Mouse (Mus musculus): ENCODE measurements around the gene Il23r. TPM values are rescaled to one million over a fixed set of nuclear protein-coding genes. Genes with fewer than 3 reads are reported as not detected.

The Il23r gene
- not detected in 2 replicates for polyA plus RNA-seq (2011; ENCODE audit: insufficient read depth, insufficient read length, low replicate concordance, missing spikeins)

- TF ChIP-seq CTCF (IDR thresholded peaks at IDR 0.05; ENCODE audit: control insufficient read depth, insufficient read depth, low read length) (no peak), POLR2A (IDR thresholded peaks at IDR 0.05; ENCODE audit: borderline replicate concordance, control insufficient read depth, low read depth, low read length) (no peak)
- Histone ChIP-seq H3K4me1 (ENCODE audit: control insufficient read depth, insufficient read depth, low read length) (no peaks in the 10 kb centered on the region), H3K27ac (ENCODE audit: control insufficient read depth, insufficient read depth, low read depth, low read length, poor library complexity) (no peak within 1 kb of the TSS), H3K4me3 (replicated peaks; ENCODE audit: control insufficient read depth, low read depth, low read length) (no peak within 1 kb of the TSS)
- WGBS = 77% methylated on average over 2 of the region's 2 CpGs
These were observed at the start of gene Il23r for GRCm38 (mm10) chr6:67491755-67492154. TSS of gene Il23r (minus strand) at chr6:67491855.

GRCm38 (mm10) chr6:67535777-67536054 lies 44.1 kb upstream of the Il23r start, which contains the start of gene Tacstd2:
TSS of gene Tacstd2 (minus strand) at chr6:67535796.
- peak within 1 kb of the TSS; percentile 89 for H3K4me3 ChIP-seq (replicated peaks; ENCODE audit: control insufficient read depth, low read depth, low read length)
- 25% methylated on average over 8 of the region's 8 CpGs for WGBS

GRCm38 (mm10) chr6:67535005-67535776 lies 43.5 kb upstream of the Il23r start:
- Histone ChIP-seq H3K4me3 (replicated peaks; ENCODE audit: control insufficient read depth, low read depth, low read length) (peak overlapping the region; percentile 89), H3K27ac (ENCODE audit: control insufficient read depth, insufficient read depth, low read depth, low read length, poor library complexity) (peak overlapping the region; percentile 84), H3K4me1 (ENCODE audit: control insufficient read depth, insufficient read depth, low read length) (no peaks in the 10 kb centered on the region; the same call in none of the 2 replicates)
- TF ChIP-seq POLR2A (IDR thresholded peaks at IDR 0.05; ENCODE audit: borderline replicate concordance, control insufficient read depth, low read depth, low read length) = peak; percentile 31; the same call in 1 of the 2 replicates
- no peak; the same call in 1 of the 2 replicates for TF ChIP-seq CTCF (IDR thresholded peaks at IDR 0.05; ENCODE audit: control insufficient read depth, insufficient read depth, low read length)
- under 1% methylated on average over 62 of the region's 62 CpGs for WGBS

More at GRCm38 (mm10) chr6:67535777-67536054, 44.1 kb upstream of the Il23r start, which contains the start of gene Tacstd2:
- TF ChIP-seq POLR2A (IDR thresholded peaks at IDR 0.05; ENCODE audit: borderline replicate concordance, control insufficient read depth, low read depth, low read length) = no peak
- TF ChIP-seq CTCF (IDR thresholded peaks at IDR 0.05; ENCODE audit: control insufficient read depth, insufficient read depth, low read length) = no peak
- Histone ChIP-seq H3K4me1 (ENCODE audit: control insufficient read depth, insufficient read depth, low read length) (no peaks in the 10 kb centered on the region; the same call in none of the 2 replicates), H3K27ac (ENCODE audit: control insufficient read depth, insufficient read depth, low read depth, low read length, poor library complexity) (peak within 1 kb of the TSS; percentile 84)

- Histone ChIP-seq H3K4me1 (ENCODE audit: control insufficient read depth, insufficient read depth, low read length) (no peaks in the 10 kb centered on the region; the same call in none of the 2 replicates), H3K4me3 (replicated peaks; ENCODE audit: control insufficient read depth, low read depth, low read length) (peak overlapping the region; percentile 89), H3K27ac (ENCODE audit: control insufficient read depth, insufficient read depth, low read depth, low read length, poor library complexity) (peak overlapping the region; percentile 84)
- no peak for TF ChIP-seq POLR2A (IDR thresholded peaks at IDR 0.05; ENCODE audit: borderline replicate concordance, control insufficient read depth, low read depth, low read length)
- no peak for TF ChIP-seq CTCF (IDR thresholded peaks at IDR 0.05; ENCODE audit: control insufficient read depth, insufficient read depth, low read length)
- WGBS = 6% methylated on average over 31 of the region's 31 CpGs
These were observed 42.7 kb upstream of the Il23r start for GRCm38 (mm10) chr6:67534191-67535004.

GRCm38 (mm10) chr6:67532665-67533440 lies 41.2 kb upstream of the Il23r start:
- Histone ChIP-seq H3K27ac (ENCODE audit: control insufficient read depth, insufficient read depth, low read depth, low read length, poor library complexity) (peak overlapping the region; percentile 95), H3K4me3 (replicated peaks; ENCODE audit: control insufficient read depth, low read depth, low read length) (peak overlapping the region; percentile 64), H3K4me1 (ENCODE audit: control insufficient read depth, insufficient read depth, low read length) (no peaks in the 10 kb centered on the region; the same call in none of the 2 replicates)
- WGBS = 1% methylated on average over 29 of the region's 29 CpGs
- TF ChIP-seq POLR2A (IDR thresholded peaks at IDR 0.05; ENCODE audit: borderline replicate concordance, control insufficient read depth, low read depth, low read length) = 0 out of 2 replicates have a peak, but pooled peaks have one; percentile 28
- TF ChIP-seq CTCF (IDR thresholded peaks at IDR 0.05; ENCODE audit: control insufficient read depth, insufficient read depth, low read length) = no peak

- peak overlapping the region; percentile 93 for H3K27ac ChIP-seq (ENCODE audit: control insufficient read depth, insufficient read depth, low read depth, low read length, poor library complexity)
- no peak overlapping the region for H3K4me3 ChIP-seq (replicated peaks; ENCODE audit: control insufficient read depth, low read depth, low read length)
These were observed 40.1 kb upstream of the Il23r start for GRCm38 (mm10) chr6:67531822-67532162.

GRCm38 (mm10) chr6:67530992-67531821 lies 39.6 kb upstream of the Il23r start:
- H3K27ac ChIP-seq (ENCODE audit: control insufficient read depth, insufficient read depth, low read depth, low read length, poor library complexity) = peak overlapping the region; percentile 41; the same call in 1 of the 2 replicates
- H3K4me3 ChIP-seq (replicated peaks; ENCODE audit: control insufficient read depth, low read depth, low read length) = no peak overlapping the region
- no peaks in the 10 kb centered on the region; the same call in none of the 2 replicates for H3K4me1 ChIP-seq (ENCODE audit: control insufficient read depth, insufficient read depth, low read length)
- 32% methylated on average over 9 of the region's 9 CpGs for WGBS
- TF ChIP-seq POLR2A (IDR thresholded peaks at IDR 0.05; ENCODE audit: borderline replicate concordance, control insufficient read depth, low read depth, low read length) (no peak), CTCF (IDR thresholded peaks at IDR 0.05; ENCODE audit: control insufficient read depth, insufficient read depth, low read length) (no peak)

More at GRCm38 (mm10) chr6:67531822-67532162, 40.1 kb upstream of the Il23r start:
- TF ChIP-seq CTCF (IDR thresholded peaks at IDR 0.05; ENCODE audit: control insufficient read depth, insufficient read depth, low read length) (no peak), POLR2A (IDR thresholded peaks at IDR 0.05; ENCODE audit: borderline replicate concordance, control insufficient read depth, low read depth, low read length) (no peak)
- 30% methylated on average over 7 of the region's 7 CpGs for WGBS
- no peaks in the 10 kb centered on the region; the same call in none of the 2 replicates for H3K4me1 ChIP-seq (ENCODE audit: control insufficient read depth, insufficient read depth, low read length)
